Mouse (Mus musculus) kidney, adult 2 months (tissue): ENCODE measurements around the gene Cited4. TPM values are rescaled to one million over a fixed set of nuclear protein-coding genes. Genes with fewer than 3 reads are reported as not detected.

Experiments used
- DNase-seq: peaks from one replicate; pipeline ENCODE4 v3.0.0; 2021
- H3K27ac ChIP-seq: fragments of 200-500 bp; 2 replicates; pipeline ENCODE4 v1.5.1; 2012; ENCODE audit warnings: low read depth, low read length, control low read depth, inconsistent platforms; ENCODE audit not compliant: insufficient read depth
- H3K27me3 ChIP-seq: fragments of 200-500 bp; replicated peaks from 2 replicates; pipeline ENCODE4 v1.6.1; 2012; ENCODE audit warnings: mild to moderate bottlenecking, moderate library complexity, low read length, inconsistent platforms; ENCODE audit not compliant: control insufficient read depth, insufficient read depth
- H3K36me3 ChIP-seq: fragments of 200-500 bp; 2 replicates; pipeline ENCODE4 v1.6.1; 2012; ENCODE audit warnings: mild to moderate bottlenecking, moderate library complexity, low read length, inconsistent platforms; ENCODE audit not compliant: control insufficient read depth, insufficient read depth
- H3K4me1 ChIP-seq: fragments of 200-500 bp; 2 replicates; pipeline ENCODE4 v1.6.1; 2011; ENCODE audit warnings: low read length; ENCODE audit not compliant: control insufficient read depth, insufficient read depth
- H3K4me3 ChIP-seq: fragments of 200-500 bp; 2 replicates; pipeline ENCODE4 v1.5.1; 2011; ENCODE audit warnings: mild to moderate bottlenecking, low read depth, low read length, control low read depth; ENCODE audit not compliant: insufficient read depth
- CTCF ChIP-seq: fragments of 200-500 bp; conservative IDR thresholded peaks from 2 replicates; pipeline ENCODE4 v1.5.1; 2011; ENCODE audit warnings: low read depth, mild to moderate bottlenecking, control low read depth, low read length, moderate library complexity, mixed read lengths; ENCODE audit not compliant: insufficient read depth, insufficient read length
- POLR2A ChIP-seq: fragments of 200-500 bp; IDR thresholded peaks from one replicate; pipeline ENCODE4 v1.6.1; 2011; ENCODE audit warnings: low read depth, low read length, control low read depth
- WGBS: fragments of 180-500 bp; shearing (Covaris S2); methylation state at CpG from one replicate; pipeline ENCODE4 v1.1.7; 2018; 5-methylcytosine and 5-hydroxymethylcytosine counted together
- polyA plus RNA-seq: library from polyadenylated mRNA; depleted of rRNA; stranded (reverse); fragments of >200 nt; gene quantifications from 2 replicates; pipeline ENCODE4 v1.2.3, GENCODE M21; 2012; rRNA removed

Gene Cited4
- polyA plus RNA-seq, result 4.2 and 5.9 TPM in 2 replicates

GRCm38 (mm10) chr4:120666358-120667024 lies at the start of gene Cited4:
Gene Cited4, plus strand, starts transcription at chr4:120666572.
- 1% methylated on average over 50 of the region's 50 CpGs for WGBS

GRCm38 (mm10) chr4:120627728-120628127 lies 38.6 kb upstream of the Cited4 start:
- no peak overlapping the region for H3K27ac ChIP-seq
- DNase-seq, result no peak
- H3K4me3 ChIP-seq, result no peak overlapping the region
- WGBS, result 87% methylated on average over 6 of the region's 6 CpGs
- no peaks in the 10 kb centered on the region for H3K27me3 ChIP-seq
- no peak for TF ChIP-seq POLR2A
- no peak for TF ChIP-seq CTCF
- H3K36me3 ChIP-seq, result no peaks in the 10 kb centered on the region
- no peaks in the 10 kb centered on the region for H3K4me1 ChIP-seq

More at GRCm38 (mm10) chr4:120666358-120667024, at the start of gene Cited4:
- no peaks in the 10 kb centered on the region for H3K4me1 ChIP-seq
- peak within 1 kb of the TSS; percentile 43 for H3K4me3 ChIP-seq
- H3K27ac ChIP-seq, result no peak within 1 kb of the TSS
- peak; percentile 97 for DNase-seq
- H3K27me3 ChIP-seq, result no peaks in the 10 kb centered on the region
- TF ChIP-seq CTCF (no peak), POLR2A (peak; percentile 88)
- H3K36me3 ChIP-seq, result no peaks in the 10 kb centered on the region

- no peaks in the 10 kb centered on the region for H3K4me1 ChIP-seq
- no peak overlapping the region for H3K27ac ChIP-seq
- DNase-seq, result no peak
- H3K4me3 ChIP-seq, result no peak overlapping the region
- no peaks in the 10 kb centered on the region for H3K36me3 ChIP-seq
- 85% methylated on average over 8 of the region's 8 CpGs for WGBS
- no peaks in the 10 kb centered on the region for H3K27me3 ChIP-seq
- TF ChIP-seq POLR2A, result no peak
- TF ChIP-seq CTCF, result no peak
Measured at GRCm38 (mm10) chr4:120630218-120630931, 36.0 kb upstream of the Cited4 start.

- H3K27me3 ChIP-seq, result no peaks in the 10 kb centered on the region
- 80% methylated on average over 6 of the region's 6 CpGs for WGBS
- H3K27ac ChIP-seq, result no peak overlapping the region
- H3K36me3 ChIP-seq, result no peaks in the 10 kb centered on the region
- TF ChIP-seq CTCF (no peak), POLR2A (no peak)
- no peak overlapping the region for H3K4me3 ChIP-seq
- no peaks in the 10 kb centered on the region for H3K4me1 ChIP-seq
- no peak for DNase-seq
Measured at GRCm38 (mm10) chr4:120631828-120632227, 34.5 kb upstream of the Cited4 start.

GRCm38 (mm10) chr4:120635351-120635750 lies 31.0 kb upstream of the Cited4 start:
- WGBS, result 80% methylated on average over 2 of the region's 2 CpGs
- Histone ChIP-seq H3K27ac (no peak overlapping the region), H3K4me3 (no peak overlapping the region), H3K36me3 (no peaks in the 10 kb centered on the region), H3K27me3 (no peaks in the 10 kb centered on the region), H3K4me1 (no peaks in the 10 kb centered on the region)
- DNase-seq, result no peak
- TF ChIP-seq CTCF (no peak), POLR2A (no peak)

- TF ChIP-seq CTCF (no peak), POLR2A (no peak)
- Histone ChIP-seq H3K27me3 (no peaks in the 10 kb centered on the region), H3K36me3 (no peaks in the 10 kb centered on the region), H3K27ac (no peak overlapping the region), H3K4me3 (no peak overlapping the region), H3K4me1 (no peaks in the 10 kb centered on the region)
- WGBS, result 92% methylated on average over 6 of the region's 6 CpGs
- DNase-seq, result no peak
Measured at GRCm38 (mm10) chr4:120641946-120642345, 24.4 kb upstream of the Cited4 start.

- Histone ChIP-seq H3K27ac (no peak overlapping the region), H3K4me3 (no peak overlapping the region), H3K36me3 (no peaks in the 10 kb centered on the region), H3K4me1 (no peaks in the 10 kb centered on the region), H3K27me3 (no peaks in the 10 kb centered on the region)
- no peak for DNase-seq
- TF ChIP-seq CTCF (no peak), POLR2A (no peak)
- 86% methylated on average over 3 of the region's 3 CpGs for WGBS
Measured at GRCm38 (mm10) chr4:120643899-120644298, 22.5 kb upstream of the Cited4 start.
